Mouse (Mus musculus) brain, embryonic 14.5 days (tissue): Measurements from ENCODE around the gene Naaladl2. TPM values are rescaled to one million over a fixed set of nuclear protein-coding genes. Genes with fewer than 3 reads are reported as not detected.

ENCODE experiments used
- DNase-seq: peaks from one replicate; pipeline ENCODE4 v3.0.0-alpha.2; 2011; ENCODE audit warnings: low read depth
- CTCF ChIP-seq: fragments of 200-500 bp; IDR thresholded peaks from 2 replicates; pipeline ENCODE4 v1.5.1; 2012; ENCODE audit warnings: inconsistent platforms, mild to moderate bottlenecking, moderate library complexity, borderline replicate concordance; ENCODE audit not compliant: insufficient read depth, insufficient read length; ENCODE audit errors: extremely low read depth
- POLR2A ChIP-seq: fragments of 200-500 bp; IDR thresholded peaks from 2 replicates; pipeline ENCODE4 v1.6.1; 2012; ENCODE audit warnings: mild to moderate bottlenecking, inconsistent platforms, borderline replicate concordance; ENCODE audit not compliant: poor library complexity, insufficient read depth, insufficient read length, severe bottlenecking; ENCODE audit errors: extremely low read depth
- polyA plus RNA-seq: library from polyadenylated mRNA; depleted of rRNA; stranded (reverse); fragments of >200 nt; gene quantifications from 2 replicates; pipeline ENCODE4 v1.2.3, GENCODE M21; 2012; rRNA removed

Gene Naaladl2
- 0.26 and 0.53 TPM in 2 replicates for polyA plus RNA-seq

- TF ChIP-seq POLR2A (peak; percentile 54; the same call in 1 of the 2 replicates), CTCF (0 out of 2 replicates have a peak, but pooled peaks have one; percentile 10)
- peak; percentile 84 for DNase-seq
Observed at GRCm38 (mm10) chr3:25143555-25144311, at the start of gene Naaladl2. TSS of gene Naaladl2 (minus strand) at chr3:25144261.

- no peak for DNase-seq
- TF ChIP-seq CTCF (no peak), POLR2A (no peak)
Observed at GRCm38 (mm10) chr3:25151721-25152120, 7.7 kb upstream of the Naaladl2 start.

GRCm38 (mm10) chr3:25147271-25147670, 3.2 kb upstream of the Naaladl2 start:
- no peak for DNase-seq
- no peak for TF ChIP-seq POLR2A
- TF ChIP-seq CTCF: no peak

GRCm38 (mm10) chr3:25144961-25145697, 1.1 kb upstream of the Naaladl2 start:
- peak; percentile 89 for DNase-seq
- no peak for TF ChIP-seq CTCF
- no peak for TF ChIP-seq POLR2A

GRCm38 (mm10) chr3:25143111-25143510, 950 bp downstream of the Naaladl2 start:
- no peak for TF ChIP-seq CTCF
- no peak for TF ChIP-seq POLR2A
- DNase-seq: no peak

GRCm38 (mm10) chr3:25131848-25132247, 12.2 kb downstream of the Naaladl2 start:
- DNase-seq: no peak
- TF ChIP-seq POLR2A (no peak), CTCF (no peak)

GRCm38 (mm10) chr3:25127864-25128263, 16.2 kb downstream of the Naaladl2 start:
- DNase-seq: peak; percentile 46

GRCm38 (mm10) chr3:25124919-25125846, 18.9 kb downstream of the Naaladl2 start:
- TF ChIP-seq CTCF: no peak
- TF ChIP-seq POLR2A: no peak
- DNase-seq: peak; percentile 36

More at GRCm38 (mm10) chr3:25127864-25128263, 16.2 kb downstream of the Naaladl2 start:
- TF ChIP-seq CTCF (no peak), POLR2A (no peak)

GRCm38 (mm10) chr3:25113107-25113506, 31.0 kb downstream of the Naaladl2 start:
- no peak for DNase-seq
- TF ChIP-seq POLR2A (no peak), CTCF (no peak)

- TF ChIP-seq CTCF: no peak
- TF ChIP-seq POLR2A: no peak
- peak; percentile 69 for DNase-seq
Observed at GRCm38 (mm10) chr3:25108997-25109396, 35.1 kb downstream of the Naaladl2 start.

- DNase-seq: no peak
- TF ChIP-seq CTCF (no peak), POLR2A (no peak)
Observed at GRCm38 (mm10) chr3:25092986-25093385, 51.1 kb downstream of the Naaladl2 start.

- TF ChIP-seq CTCF (no peak), POLR2A (no peak)
Observed at GRCm38 (mm10) chr3:25075785-25076184, 68.3 kb downstream of the Naaladl2 start.

More at GRCm38 (mm10) chr3:25075785-25076184, 68.3 kb downstream of the Naaladl2 start:
- DNase-seq: no peak
